Mouse (Mus musculus): ENCODE results near the gene Akr1c14. TPM values are rescaled to one million over a fixed set of nuclear protein-coding genes. Genes with fewer than 3 reads are reported as not detected.
"Not testable (repeated sequence)": the region's sequence is repeated elsewhere in the genome, so short reads cannot be mapped to it uniquely, and the experiment has no call there.

Gene Akr1c14
- polyA plus RNA-seq, 1 experiment from 2014 or later, result 0.14 TPM

DNA sequence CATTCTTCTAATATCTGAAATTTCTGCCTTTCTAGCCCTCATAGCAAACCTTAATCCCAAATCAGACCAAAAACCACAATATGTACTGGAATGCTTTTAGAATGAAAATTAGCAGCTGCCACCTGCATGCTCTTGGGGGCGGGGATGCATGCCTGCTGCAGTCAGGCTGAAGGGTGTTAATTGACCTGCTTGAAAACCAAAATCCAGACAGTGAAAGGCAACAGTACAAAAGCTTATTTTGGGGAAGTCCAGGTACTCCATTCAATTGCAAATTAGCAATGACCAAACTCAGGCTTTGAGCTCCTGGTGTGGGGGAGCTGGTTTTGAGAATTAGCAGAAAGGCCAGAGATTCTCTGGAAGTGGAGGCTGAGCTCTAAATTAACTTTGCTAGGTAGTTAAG lies 77.0 kb downstream of the Akr1c14 start:
- not testable (repeated sequence) for H3K9ac ChIP-seq (replicated peaks); H3K27ac ChIP-seq (replicated peaks); H3K4me2 ChIP-seq (replicated peaks); H3K9me3 ChIP-seq; H3K4me3 ChIP-seq; H3K36me3 ChIP-seq; H3K4me1 ChIP-seq; H3K27me3 ChIP-seq; ATAC-seq (ENCODE audit: low FRiP score, low read depth)
- 76% methylated on average over 1 of the region's 1 CpGs for WGBS

DNA sequence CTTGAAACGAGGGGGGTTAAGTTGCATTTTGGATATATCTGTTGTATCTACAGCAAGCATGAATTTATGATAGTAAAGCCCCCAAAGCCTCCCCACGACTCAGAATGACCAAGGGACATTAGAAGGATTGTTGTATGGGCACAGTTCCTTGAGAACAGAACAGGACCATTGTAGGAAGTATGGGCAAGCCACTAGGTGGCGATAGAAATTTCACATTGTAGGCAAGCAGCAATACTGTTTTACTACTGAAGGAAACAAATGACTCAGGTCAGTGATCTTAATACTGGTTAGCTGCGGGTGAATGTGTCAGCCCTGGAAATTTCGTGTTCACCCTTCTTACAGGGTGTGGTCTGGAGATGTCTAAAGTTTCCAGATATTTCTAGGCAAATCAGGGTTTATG lies 80.3 kb downstream of the Akr1c14 start:
- 0 out of 2 replicates have a peak, but pooled peaks cover 5% of the 10 kb centered on the region for H3K9me3 ChIP-seq
- 44% methylated on average over 5 of the region's 5 CpGs for WGBS
- peak; percentile 56; the same call in 1 of the 2 replicates for ATAC-seq (ENCODE audit: low FRiP score, low read depth)

DNA sequence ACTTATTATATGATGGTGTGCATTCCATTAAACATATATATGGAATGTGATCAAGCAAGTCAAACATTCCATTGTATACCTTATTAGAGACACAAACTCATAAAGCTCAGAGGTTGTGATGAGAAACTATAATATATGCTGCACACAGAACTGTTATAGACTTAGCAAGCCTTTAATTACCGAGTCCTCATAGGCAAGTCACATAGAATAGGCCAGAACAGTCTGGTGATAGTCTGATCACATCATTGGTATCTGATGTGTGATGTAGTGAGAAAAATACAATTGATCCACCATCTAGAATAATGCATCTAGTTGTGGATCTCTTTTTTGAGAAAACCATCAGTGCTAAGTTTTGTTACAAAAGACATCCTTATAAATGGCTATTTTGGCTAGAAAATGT lies 82.5 kb downstream of the Akr1c14 start:
- Histone ChIP-seq H3K4me1 (no peaks in the 10 kb centered on the region), H3K4me2 (replicated peaks) (no peak overlapping the region), H3K4me3 (no peak overlapping the region), H3K9ac (replicated peaks) (no peak overlapping the region), H3K36me3 (no peaks in the 10 kb centered on the region), H3K27me3 (no peaks in the 10 kb centered on the region), H3K27ac (replicated peaks) (no peak overlapping the region), H3K9me3 (no peaks in the 10 kb centered on the region)
- 82% methylated on average over 1 of the region's 1 CpGs for WGBS
- no peak for ATAC-seq (ENCODE audit: low FRiP score, low read depth)

More for the DNA sequence above, 80.3 kb downstream of the Akr1c14 start:
- H3K4me1 ChIP-seq, result no peaks in the 10 kb centered on the region
- H3K36me3 ChIP-seq, result no peaks in the 10 kb centered on the region
- H3K27ac ChIP-seq (replicated peaks), result no peak overlapping the region
- no peak overlapping the region for H3K4me3 ChIP-seq
- no peak overlapping the region for H3K4me2 ChIP-seq (replicated peaks)
- H3K9ac ChIP-seq (replicated peaks), result no peak overlapping the region
- no peaks in the 10 kb centered on the region for H3K27me3 ChIP-seq

DNA sequence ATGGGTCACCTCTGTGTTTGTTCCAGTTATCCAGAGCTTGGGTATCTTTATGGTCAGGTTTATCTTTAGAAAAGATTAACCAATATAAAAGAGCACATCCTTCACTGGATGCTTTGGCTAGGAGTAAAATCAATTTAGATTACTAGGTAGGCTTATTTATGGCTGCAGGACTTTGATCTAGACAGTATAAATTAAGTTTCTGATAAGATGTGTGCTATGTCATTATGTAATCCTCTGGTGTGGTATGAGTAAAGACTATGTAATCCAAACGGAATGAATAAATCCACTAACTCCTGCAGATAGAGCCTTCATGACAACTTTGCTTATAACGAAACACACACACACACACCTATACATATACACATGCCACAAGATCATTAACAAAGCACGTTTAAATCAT lies 82.9 kb downstream of the Akr1c14 start:
- ATAC-seq (ENCODE audit: low FRiP score, low read depth), result no peak

DNA sequence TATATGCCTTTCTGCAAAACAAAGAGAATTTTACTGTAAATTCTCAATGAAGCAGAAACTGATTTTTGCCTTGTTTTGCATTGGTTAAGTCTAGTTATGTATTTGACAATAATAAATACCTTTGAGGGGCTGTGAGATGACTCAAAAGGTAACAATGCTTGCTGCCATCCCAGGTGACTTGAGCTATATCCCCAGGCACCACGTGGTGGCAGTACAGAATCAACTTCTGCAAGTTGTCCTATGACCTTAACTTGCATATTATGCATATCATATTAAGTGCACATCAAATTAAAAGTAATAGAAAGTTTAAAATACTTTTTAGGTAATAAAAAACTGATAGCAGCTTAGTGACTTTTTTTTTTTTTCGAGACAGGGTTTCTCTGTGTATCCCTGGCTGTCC lies 84.3 kb downstream of the Akr1c14 start:
- H3K9ac ChIP-seq (replicated peaks), result no peak overlapping the region
- 49% methylated on average over 2 of the region's 2 CpGs for WGBS
- no peaks in the 10 kb centered on the region for H3K27me3 ChIP-seq
- H3K27ac ChIP-seq (replicated peaks), result no peak overlapping the region
- ATAC-seq (ENCODE audit: low FRiP score, low read depth), result no peak
- no peak overlapping the region for H3K4me2 ChIP-seq (replicated peaks)
- no peaks in the 10 kb centered on the region for H3K36me3 ChIP-seq
- H3K4me1 ChIP-seq, result no peaks in the 10 kb centered on the region
- no peak overlapping the region for H3K4me3 ChIP-seq
- no peaks in the 10 kb centered on the region for H3K9me3 ChIP-seq

More for the DNA sequence above, 82.9 kb downstream of the Akr1c14 start:
- no peak overlapping the region for H3K4me3 ChIP-seq
- no peak overlapping the region for H3K27ac ChIP-seq (replicated peaks)
- no peaks in the 10 kb centered on the region for H3K9me3 ChIP-seq
- no peaks in the 10 kb centered on the region for H3K36me3 ChIP-seq
- WGBS, result 66% methylated on average over 3 of the region's 3 CpGs
- no peaks in the 10 kb centered on the region for H3K27me3 ChIP-seq
- H3K9ac ChIP-seq (replicated peaks), result no peak overlapping the region
- H3K4me1 ChIP-seq, result no peaks in the 10 kb centered on the region
- H3K4me2 ChIP-seq (replicated peaks), result no peak overlapping the region

Other genes with a start within 250 kb of the Akr1c14 start
- not detected in 2 replicates for gene Calml3, start 244.7 kb upstream of the Akr1c14 start, polyA plus RNA-seq (2016; fragmentation: Nextera tagmentation; extraction: Ambion mirVana)
- not detected in 2 replicates for gene Calm4, start 211.3 kb upstream of the Akr1c14 start, polyA plus RNA-seq (2016; fragmentation: Nextera tagmentation; extraction: Ambion mirVana)
- gene Calm5, start 194.8 kb upstream of the Akr1c14 start, polyA plus RNA-seq (2016; fragmentation: Nextera tagmentation; extraction: Ambion mirVana), result not detected in 2 replicates
- 31.4 and 32.9 TPM in 2 replicates for gene Net1, start 130.8 kb upstream of the Akr1c14 start, polyA plus RNA-seq (2016; fragmentation: Nextera tagmentation; extraction: Ambion mirVana)
- gene Tubal3, start 130.7 kb upstream of the Akr1c14 start, polyA plus RNA-seq (2016; fragmentation: Nextera tagmentation; extraction: Ambion mirVana), result not detected in 2 replicates
- gene Ucn3, start 103.7 kb upstream of the Akr1c14 start, polyA plus RNA-seq (2016; fragmentation: Nextera tagmentation; extraction: Ambion mirVana), result not detected in 2 replicates
- not detected in 2 replicates for gene Akr1c18, start 101.6 kb downstream of the Akr1c14 start, polyA plus RNA-seq (2016; fragmentation: Nextera tagmentation; extraction: Ambion mirVana)
- 0.19 and 0.31 TPM in 2 replicates for gene Akr1c13, start 142.1 kb downstream of the Akr1c14 start, polyA plus RNA-seq (2016; fragmentation: Nextera tagmentation; extraction: Ambion mirVana)
- gene Akr1c19, start 179.7 kb downstream of the Akr1c14 start, polyA plus RNA-seq (2016; fragmentation: Nextera tagmentation; extraction: Ambion mirVana), result 0.48 and 1.1 TPM in 2 replicates
- 0.37 TPM in 1 of 2 replicates, not detected in the other for gene Akr1c12, start 230.4 kb downstream of the Akr1c14 start, polyA plus RNA-seq (2016; fragmentation: Nextera tagmentation; extraction: Ambion mirVana)